Mouse (Mus musculus): ENCODE measurements around the gene Gtpbp2. TPM values are rescaled to one million over a fixed set of nuclear protein-coding genes. Genes with fewer than 3 reads are reported as not detected.

The Gtpbp2 gene
- polyA plus RNA-seq (2015; fragmentation: Nextera tagmentation; extraction: Ambion mirVana): 21.2 and 21.6 TPM in 2 replicates

GRCm38 (mm10) chr17:46160686-46161085 is at the start of gene Gtpbp2:
TSS of gene Gtpbp2 (plus strand) at chr17:46161032.
- DNase-seq (ENCODE audit: low spot score): peak; percentile 96
- no peaks in the 10 kb centered on the region for H3K27me3 ChIP-seq (ENCODE audit: control insufficient read depth, insufficient read depth, low read length)
- TF ChIP-seq CTCF (IDR thresholded peaks at IDR 0.05; ENCODE audit: low read depth): no peak
- no peak for TF ChIP-seq EP300 (optimal IDR thresholded peaks at IDR 0.05)
- no peaks in the 10 kb centered on the region; the same call in 1 of the 2 replicates for H3K4me1 ChIP-seq (replicated peaks; ENCODE audit: control insufficient read depth, insufficient read depth)
- peak within 1 kb of the TSS; percentile 88 for H3K9ac ChIP-seq (ENCODE audit: low read length)
- H3K4me3 ChIP-seq (ENCODE audit: low read depth, low read length): peak within 1 kb of the TSS; percentile 80
- H3K27ac ChIP-seq (replicated peaks): peak within 1 kb of the TSS; percentile 92
- WGBS: 0% methylated on average over 23 of the region's 23 CpGs
- peak; percentile 91 for ATAC-seq (ENCODE audit: low FRiP score, low TSS enrichment)
- H3K9me3 ChIP-seq (ENCODE audit: control insufficient read depth, low read length): no peaks in the 10 kb centered on the region
- peak within 1 kb of the TSS; percentile 86 for H3K4me2 ChIP-seq (replicated peaks; ENCODE audit: low read depth)
- H3K36me3 ChIP-seq (ENCODE audit: control insufficient read depth, insufficient read depth, low read length): peaks cover 10% of the 10 kb centered on the region; the same call in 1 of the 2 replicates

GRCm38 (mm10) chr17:46115489-46115888 is 45.3 kb upstream of the Gtpbp2 start:
- DNase-seq (ENCODE audit: low spot score) (no peak), ATAC-seq (ENCODE audit: low FRiP score, low TSS enrichment) (no peak)
- Histone ChIP-seq H3K4me1 (replicated peaks; ENCODE audit: control insufficient read depth, insufficient read depth) (no peaks in the 10 kb centered on the region), H3K4me2 (replicated peaks; ENCODE audit: low read depth) (no peak overlapping the region), H3K9ac (ENCODE audit: low read length) (no peak overlapping the region), H3K27ac (replicated peaks) (no peak overlapping the region), H3K4me3 (ENCODE audit: low read depth, low read length) (no peak overlapping the region), H3K9me3 (ENCODE audit: control insufficient read depth, low read length) (no peaks in the 10 kb centered on the region), H3K36me3 (ENCODE audit: control insufficient read depth, insufficient read depth, low read length) (peaks cover 8% of the 10 kb centered on the region; the same call in 1 of the 2 replicates), H3K27me3 (ENCODE audit: control insufficient read depth, insufficient read depth, low read length) (no peaks in the 10 kb centered on the region)
- TF ChIP-seq EP300 (optimal IDR thresholded peaks at IDR 0.05) (no peak), CTCF (IDR thresholded peaks at IDR 0.05; ENCODE audit: low read depth) (no peak)
- WGBS: 19% methylated on average over 2 of the region's 2 CpGs

GRCm38 (mm10) chr17:46116138-46116537 is 44.7 kb upstream of the Gtpbp2 start:
- no peak overlapping the region for H3K9ac ChIP-seq (ENCODE audit: low read length)
- ATAC-seq (ENCODE audit: low FRiP score, low TSS enrichment): no peak
- peaks cover 8% of the 10 kb centered on the region; the same call in 1 of the 2 replicates for H3K36me3 ChIP-seq (ENCODE audit: control insufficient read depth, insufficient read depth, low read length)
- H3K27me3 ChIP-seq (ENCODE audit: control insufficient read depth, insufficient read depth, low read length): no peaks in the 10 kb centered on the region
- no peak overlapping the region for H3K4me3 ChIP-seq (ENCODE audit: low read depth, low read length)
- DNase-seq (ENCODE audit: low spot score): no peak
- H3K4me2 ChIP-seq (replicated peaks; ENCODE audit: low read depth): no peak overlapping the region
- no peak overlapping the region for H3K27ac ChIP-seq (replicated peaks)
- no peaks in the 10 kb centered on the region for H3K9me3 ChIP-seq (ENCODE audit: control insufficient read depth, low read length)
- H3K4me1 ChIP-seq (replicated peaks; ENCODE audit: control insufficient read depth, insufficient read depth): no peaks in the 10 kb centered on the region
- TF ChIP-seq EP300 (optimal IDR thresholded peaks at IDR 0.05) (no peak), CTCF (IDR thresholded peaks at IDR 0.05; ENCODE audit: low read depth) (no peak)
- 63% methylated on average over 11 of the region's 11 CpGs for WGBS

- Histone ChIP-seq H3K9ac (ENCODE audit: low read length) (no peak overlapping the region), H3K9me3 (ENCODE audit: control insufficient read depth, low read length) (no peaks in the 10 kb centered on the region), H3K27ac (replicated peaks) (no peak overlapping the region), H3K27me3 (ENCODE audit: control insufficient read depth, insufficient read depth, low read length) (no peaks in the 10 kb centered on the region), H3K4me2 (replicated peaks; ENCODE audit: low read depth) (no peak overlapping the region), H3K36me3 (ENCODE audit: control insufficient read depth, insufficient read depth, low read length) (peaks cover 8% of the 10 kb centered on the region; the same call in 1 of the 2 replicates), H3K4me1 (replicated peaks; ENCODE audit: control insufficient read depth, insufficient read depth) (no peaks in the 10 kb centered on the region), H3K4me3 (ENCODE audit: low read depth, low read length) (no peak overlapping the region)
- TF ChIP-seq CTCF (IDR thresholded peaks at IDR 0.05; ENCODE audit: low read depth): no peak
- no peak for TF ChIP-seq EP300 (optimal IDR thresholded peaks at IDR 0.05)
- ATAC-seq (ENCODE audit: low FRiP score, low TSS enrichment): no peak
- 90% methylated on average over 3 of the region's 3 CpGs for WGBS
- no peak for DNase-seq (ENCODE audit: low spot score)
Observed at GRCm38 (mm10) chr17:46116881-46117280, 44.0 kb upstream of the Gtpbp2 start.

GRCm38 (mm10) chr17:46117623-46118422 is 43.0 kb upstream of the Gtpbp2 start:
- H3K4me3 ChIP-seq (ENCODE audit: low read depth, low read length): no peak overlapping the region
- ATAC-seq (ENCODE audit: low FRiP score, low TSS enrichment) (no peak), DNase-seq (ENCODE audit: low spot score) (no peak)
- peaks cover 8% of the 10 kb centered on the region; the same call in 1 of the 2 replicates for H3K36me3 ChIP-seq (ENCODE audit: control insufficient read depth, insufficient read depth, low read length)
- no peak overlapping the region for H3K9ac ChIP-seq (ENCODE audit: low read length)
- 72% methylated on average over 13 of the region's 13 CpGs for WGBS
- no peaks in the 10 kb centered on the region for H3K9me3 ChIP-seq (ENCODE audit: control insufficient read depth, low read length)
- H3K27me3 ChIP-seq (ENCODE audit: control insufficient read depth, insufficient read depth, low read length): no peaks in the 10 kb centered on the region
- no peak overlapping the region for H3K4me2 ChIP-seq (replicated peaks; ENCODE audit: low read depth)
- TF ChIP-seq CTCF (IDR thresholded peaks at IDR 0.05; ENCODE audit: low read depth) (no peak), EP300 (optimal IDR thresholded peaks at IDR 0.05) (no peak)
- H3K4me1 ChIP-seq (replicated peaks; ENCODE audit: control insufficient read depth, insufficient read depth): no peaks in the 10 kb centered on the region
- no peak overlapping the region for H3K27ac ChIP-seq (replicated peaks)

GRCm38 (mm10) chr17:46118423-46118850 is 42.4 kb upstream of the Gtpbp2 start:
- Histone ChIP-seq H3K36me3 (ENCODE audit: control insufficient read depth, insufficient read depth, low read length) (peaks cover 11% of the 10 kb centered on the region; the same call in 1 of the 2 replicates), H3K27ac (replicated peaks) (no peak overlapping the region), H3K27me3 (ENCODE audit: control insufficient read depth, insufficient read depth, low read length) (no peaks in the 10 kb centered on the region), H3K9me3 (ENCODE audit: control insufficient read depth, low read length) (no peaks in the 10 kb centered on the region), H3K4me3 (ENCODE audit: low read depth, low read length) (no peak overlapping the region), H3K9ac (ENCODE audit: low read length) (no peak overlapping the region), H3K4me2 (replicated peaks; ENCODE audit: low read depth) (no peak overlapping the region), H3K4me1 (replicated peaks; ENCODE audit: control insufficient read depth, insufficient read depth) (no peaks in the 10 kb centered on the region)
- ATAC-seq (ENCODE audit: low FRiP score, low TSS enrichment) (no peak), DNase-seq (ENCODE audit: low spot score) (no peak)
- WGBS: 54% methylated on average over 4 of the region's 4 CpGs
- TF ChIP-seq CTCF (IDR thresholded peaks at IDR 0.05; ENCODE audit: low read depth) (no peak), EP300 (optimal IDR thresholded peaks at IDR 0.05) (no peak)

Measured in stomach, postnatal 0 days (tissue).